Mouse (Mus musculus) CH12.LX (cell line): ENCODE results near the gene Ahnak. TPM values are rescaled to one million over a fixed set of nuclear protein-coding genes. Genes with fewer than 3 reads are reported as not detected.

Experiments
- DNase-seq: peaks from one replicate; pipeline ENCODE4 v3.0.0-alpha.2; 2013; ENCODE audit errors: extremely low read depth
- H3K27ac ChIP-seq: 2 replicates; pipeline ENCODE4 v1.5.1; 2012; ENCODE audit warnings: low read depth, mild to moderate bottlenecking, control low read depth, moderate library complexity; ENCODE audit not compliant: insufficient read depth
- H3K27me3 ChIP-seq: replicated peaks from 2 replicates; pipeline ENCODE3; 2012; ENCODE audit warnings: inconsistent platforms
- H3K36me3 ChIP-seq, 2 experiments: replicated peaks in 1 of 2; 2 replicates each; pipeline versions ENCODE3 to v1.6.1; 2012; ENCODE audit warnings: inconsistent platforms in 1 of 2, low read length in 1 of 2, mild to moderate bottlenecking in 1 of 2, mixed read lengths in 1 of 2, moderate library complexity in 1 of 2; ENCODE audit not compliant: control insufficient read depth in 1 of 2, insufficient read depth in 1 of 2
- H3K4me1 ChIP-seq, 2 experiments: 2 replicates each; pipeline ENCODE4 v1.6.1; 2012; ENCODE audit warnings: inconsistent platforms in 1 of 2, moderate library complexity in 1 of 2; ENCODE audit not compliant: insufficient read depth in 2 of 2, control insufficient read depth in 1 of 2
- H3K4me2 ChIP-seq: 2 replicates; pipeline ENCODE4 v1.6.1; 2012; ENCODE audit warnings: low read depth, mild to moderate bottlenecking, control low read depth; ENCODE audit not compliant: poor library complexity, insufficient read depth, severe bottlenecking
- H3K4me3 ChIP-seq, 3 experiments: fragments of 150-350 bp in 1 of 3; sonication (generic) in 1 of 3; replicated peaks in 1 of 3; 2 replicates each; pipeline versions ENCODE3 to v1.5.1; 2011 to 2012; ENCODE audit warnings: low read depth in 2 of 3, low read length in 2 of 3, mild to moderate bottlenecking in 2 of 3, moderate library complexity in 2 of 3, control low read depth in 1 of 3, improper control_type of control experiment in 1 of 3, inconsistent platforms in 1 of 3, mixed read lengths in 1 of 3; ENCODE audit not compliant: poor library complexity in 1 of 3
- H3K79me2 ChIP-seq: replicated peaks from 2 replicates; pipeline ENCODE4 v1.6.1; 2012; ENCODE audit warnings: mild to moderate bottlenecking, moderate library complexity; ENCODE audit not compliant: control insufficient read depth, poor library complexity, insufficient read depth, severe bottlenecking; ENCODE audit errors: extremely low read depth
- H3K9ac ChIP-seq: 2 replicates; pipeline ENCODE4 v1.6.1; 2012; ENCODE audit warnings: low read depth, mild to moderate bottlenecking, control low read depth, moderate library complexity; ENCODE audit not compliant: insufficient read depth
- H3K9me3 ChIP-seq: replicated peaks from 2 replicates; pipeline ENCODE3; 2012; ENCODE audit warnings: low read length, inconsistent platforms, mixed read lengths
- ELF1 ChIP-seq: IDR thresholded peaks from 2 replicates; pipeline ENCODE4 v1.6.1; 2014; ENCODE audit warnings: low read depth, mild to moderate bottlenecking, inconsistent platforms, low read length, improper control_type of control experiment
- GABPA ChIP-seq: IDR thresholded peaks from 2 replicates; pipeline ENCODE4 v1.6.1; 2012; ENCODE audit warnings: low read depth, low read length, improper control_type of control experiment, inconsistent platforms; ENCODE audit not compliant: insufficient replicate concordance
- HCFC1 ChIP-seq: IDR thresholded peaks from 2 replicates; pipeline ENCODE4 v1.6.1; 2012; ENCODE audit warnings: low read depth, mild to moderate bottlenecking, inconsistent platforms, low read length, improper control_type of control experiment
- IRF4 ChIP-seq: IDR thresholded peaks from 2 replicates; pipeline ENCODE4 v1.6.1; 2014; ENCODE audit warnings: low read depth, mild to moderate bottlenecking, inconsistent platforms, low read length, improper control_type of control experiment
- JUN ChIP-seq: IDR thresholded peaks from 2 replicates; pipeline ENCODE4 v1.6.1; 2011; ENCODE audit warnings: low read depth, mild to moderate bottlenecking, low read length, improper control_type of control experiment, moderate library complexity; ENCODE audit not compliant: insufficient read depth
- JUND ChIP-seq: conservative IDR thresholded peaks from 2 replicates; pipeline ENCODE4 v1.6.1; 2011; ENCODE audit warnings: low read depth, low read length, improper control_type of control experiment
- MAFK ChIP-seq: IDR thresholded peaks from 2 replicates; pipeline ENCODE4 v1.6.1; 2011; ENCODE audit warnings: low read length, improper control_type of control experiment; ENCODE audit not compliant: insufficient replicate concordance
- MAZ ChIP-seq: IDR thresholded peaks from 2 replicates; pipeline ENCODE4 v1.6.1; 2012; ENCODE audit warnings: low read depth, mild to moderate bottlenecking, inconsistent platforms, low read length, improper control_type of control experiment, moderate library complexity
- MEF2A ChIP-seq: IDR thresholded peaks from 2 replicates; pipeline ENCODE4 v1.6.1; 2014; ENCODE audit warnings: low read depth, mild to moderate bottlenecking, inconsistent platforms, low read length, improper control_type of control experiment, borderline replicate concordance
- MYC ChIP-seq: IDR thresholded peaks from 2 replicates; pipeline ENCODE4 v1.6.1; 2011; ENCODE audit warnings: low read depth, mild to moderate bottlenecking, improper control_type of control experiment, low read length
- POLR2A ChIP-seq: IDR thresholded peaks from 2 replicates; pipeline ENCODE4 v1.6.1; 2011; ENCODE audit warnings: low read depth, mild to moderate bottlenecking, improper control_type of control experiment, low read length
- RAD21 ChIP-seq: IDR thresholded peaks from 2 replicates; pipeline ENCODE4 v1.6.1; 2011; ENCODE audit warnings: low read depth, mild to moderate bottlenecking, low read length, improper control_type of control experiment, moderate library complexity
- SMC3 ChIP-seq: IDR thresholded peaks from 2 replicates; pipeline ENCODE4 v1.6.1; 2011; ENCODE audit warnings: low read depth, low read length, improper control_type of control experiment
- UBTF ChIP-seq: IDR thresholded peaks from 2 replicates; pipeline ENCODE4 v1.6.1; 2012; ENCODE audit warnings: low read depth, mild to moderate bottlenecking, inconsistent platforms, low read length, improper control_type of control experiment, moderate library complexity
- USF1 ChIP-seq: IDR thresholded peaks from 2 replicates; pipeline ENCODE4 v1.6.1; 2014; ENCODE audit warnings: low read depth, mild to moderate bottlenecking, inconsistent platforms, low read length, improper control_type of control experiment
- ZKSCAN1 ChIP-seq: IDR thresholded peaks from 2 replicates; pipeline ENCODE4 v1.6.1; 2012; ENCODE audit warnings: low read depth, inconsistent platforms, low read length, improper control_type of control experiment, borderline replicate concordance
- ZMIZ1 ChIP-seq: IDR thresholded peaks from 2 replicates; pipeline ENCODE4 v1.6.1; 2012; ENCODE audit warnings: low read depth, mild to moderate bottlenecking, inconsistent platforms, low read length, improper control_type of control experiment
- ZNF384 ChIP-seq: IDR thresholded peaks from 2 replicates; pipeline ENCODE4 v1.6.1; 2012; ENCODE audit warnings: low read depth, low read length, improper control_type of control experiment, inconsistent platforms
- dilution Hi-C: fragments of 300-500 bp; cut with MboI; formaldehyde crosslinking; loops from 2 replicates; pipeline ENCODE4 v1.14.3; 2020; ENCODE audit warnings: low sequenced_read_pairs; ENCODE audit not compliant: extremely low pct_unique_long_range_greater_than_20kb, extremely low pct_ligation_motif_present
- in situ Hi-C: fragments of 300-500 bp; cut with MboI; formaldehyde crosslinking; loops from 3 replicates; pipeline ENCODE4 v1.14.3; 2019; ENCODE audit warnings: low sequenced_read_pairs, low pct_ligation_motif_present, low pct_unique_long_range_greater_than_20kb, mixed read lengths
- polyA plus RNA-seq: library from polyadenylated mRNA; unstranded; fragments of >175 nt; gene quantifications from 2 replicates; pipeline ENCODE4 v1.2.1, GENCODE M21; 2012; ENCODE audit warnings: low read depth; ENCODE audit not compliant: insufficient read length
- total RNA-seq, 2 experiments: library from RNA; depleted of rRNA; stranded (reverse); fragments of 300-350 nt in 1 of 2; fragments of >200 nt in 1 of 2; gene quantifications; 2 replicates each; pipeline ENCODE4 v1.2.3; 2012 to 2014

The Ahnak gene
- total and polyA plus RNA-seq, 3 experiments: 1.7 to 21.7 (median 1.8) TPM

- H3K4me2 ChIP-seq: no peak overlapping the region
- H3K4me3 ChIP-seq: no peak overlapping the region
- H3K27ac ChIP-seq: no peak overlapping the region
- no peak for TF ChIP-seq HCFC1
- no peak for TF ChIP-seq RAD21
- no peak for TF ChIP-seq MAZ
- no peak for TF ChIP-seq USF1
- no peak for TF ChIP-seq JUND
- no peak for TF ChIP-seq UBTF
- TF ChIP-seq ELF1: no peak
- TF ChIP-seq POLR2A: no peak
- no peak for TF ChIP-seq JUN
- no peak for TF ChIP-seq ZKSCAN1
- dilution Hi-C loops (no loop called here), in situ Hi-C loops (no loop called here)
- no peak for DNase-seq
- no peaks in the 10 kb centered on the region for H3K79me2 ChIP-seq
- H3K4me1 ChIP-seq: peaks cover 4 to 30% of the 10 kb centered on the region in 2 experiments; a peak in 3 of 4 replicates
- H3K36me3 ChIP-seq: no peaks in the 10 kb centered on the region
- no peaks in the 10 kb centered on the region for H3K27me3 ChIP-seq
- H3K9ac ChIP-seq: no peak overlapping the region
- H3K9me3 ChIP-seq: no peaks in the 10 kb centered on the region
These were observed 46.0 kb downstream of the Ahnak start for GRCm38 (mm10) chr19:9035101-9035500.

- in situ Hi-C loops: no loop called here
- H3K4me1 ChIP-seq: peaks cover 16 to 49% of the 10 kb centered on the region in 2 experiments; a peak in 3 of 4 replicates
- H3K9me3 ChIP-seq: no peaks in the 10 kb centered on the region
- no peak overlapping the region for H3K9ac ChIP-seq
- TF ChIP-seq SMC3 (no peak), UBTF (no peak)
- H3K27ac ChIP-seq: no peak overlapping the region
- no peaks in the 10 kb centered on the region for H3K36me3 ChIP-seq
- no peak overlapping the region for H3K4me3 ChIP-seq
- no peak overlapping the region for H3K4me2 ChIP-seq
- no peak for DNase-seq
- H3K79me2 ChIP-seq: no peaks in the 10 kb centered on the region
- dilution Hi-C loops: no loop called here
- H3K27me3 ChIP-seq: no peaks in the 10 kb centered on the region
These were observed 49.1 kb downstream of the Ahnak start for GRCm38 (mm10) chr19:9038136-9038535.

- in situ Hi-C loops: no loop called here
- dilution Hi-C loops: no loop called here
- no peak for DNase-seq
- no peaks in the 10 kb centered on the region for H3K9me3 ChIP-seq
- no peaks in the 10 kb centered on the region for H3K36me3 ChIP-seq
- no peak for TF ChIP-seq MYC
- no peak for TF ChIP-seq ZNF384
- no peak for TF ChIP-seq GABPA
- TF ChIP-seq ZMIZ1: no peak
- no peak for TF ChIP-seq IRF4
- no peak for TF ChIP-seq MAZ
- no peak for TF ChIP-seq MAFK
- TF ChIP-seq MEF2A: no peak
- TF ChIP-seq, all 38 proteins: peak for 0
- Histone ChIP-seq H3K27me3 (no peaks in the 10 kb centered on the region), H3K4me1 (peaks cover 18 to 57% of the 10 kb centered on the region in 2 experiments; a peak in 3 of 4 replicates), H3K4me2 (no peak overlapping the region), H3K27ac (no peak overlapping the region), H3K9ac (no peak overlapping the region), H3K79me2 (no peaks in the 10 kb centered on the region), H3K4me3 (no peak overlapping the region)
These were observed 50.2 kb downstream of the Ahnak start for GRCm38 (mm10) chr19:9039266-9039665.
